27 mouse cellular contexts compared by ENCODE assay signal in the genomic region with DNA sequence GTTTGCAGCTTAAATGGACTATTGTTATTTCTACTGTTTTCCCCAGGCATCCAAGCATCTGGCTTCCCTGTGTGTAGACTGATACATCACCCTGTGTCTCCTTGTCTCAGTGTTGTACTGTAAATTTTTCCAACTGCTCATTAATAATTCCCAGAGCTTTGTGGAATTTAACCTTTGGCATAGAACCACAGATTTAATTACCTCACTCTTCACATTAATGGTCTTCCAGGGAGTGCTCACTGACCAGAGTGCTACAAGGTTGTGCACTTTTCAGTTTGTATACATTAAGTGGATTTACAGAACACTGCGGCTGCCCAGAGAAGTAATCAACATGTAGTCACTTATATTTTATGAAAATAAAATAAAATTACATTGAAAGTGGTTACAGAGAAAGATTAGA.
A peak's percentile ranks its signal among the peaks of the same experiment; 100 is the strongest.
DNase-seq lines count a peak whose midpoint lies in the region; ATAC-seq and TF ChIP-seq lines count a peak whose summit lies in the region.
"Had no signal": no experiment of that assay in that cellular context is flagged by ENCODE, and none has a peak within 500 bp of the region (broad histone marks: within the 10 kb centered on the region; RNA-seq: fewer than 3 reads in every experiment).

No protein-coding gene starts in this region.

- no peaks in the 10 kb centered on the region for H3K36me3 ChIP-seq in kidney, embryonic 15.5 days
- no peaks in the 10 kb centered on the region for H3K36me3 ChIP-seq in stomach, embryonic 14.5 days (ENCODE audit: control insufficient read depth, insufficient read depth, low read length)
- H3K36me3 ChIP-seq in stomach, postnatal 0 days (ENCODE audit: control insufficient read depth, insufficient read depth, low read length): no peaks in the 10 kb centered on the region
- H3K36me3 ChIP-seq: embryonic facial prominence, embryonic 12.5 days; heart, embryonic 10.5 days; heart, embryonic 15.5 days; liver, embryonic 12.5 days; midbrain, embryonic 10.5 days; midbrain, embryonic 15.5 days; neural tube, embryonic 15.5 days had no signal

- no peaks in the 10 kb centered on the region for H3K4me1 ChIP-seq in kidney, embryonic 15.5 days
- H3K4me1 ChIP-seq in stomach, embryonic 14.5 days (ENCODE audit: control insufficient read depth, insufficient read depth, low read length): no peaks in the 10 kb centered on the region
- no peaks in the 10 kb centered on the region for H3K4me1 ChIP-seq in stomach, postnatal 0 days (replicated peaks; ENCODE audit: control insufficient read depth, insufficient read depth)
- H3K4me1 ChIP-seq: embryonic facial prominence, embryonic 12.5 days; heart, embryonic 10.5 days; heart, embryonic 15.5 days; liver, embryonic 12.5 days; midbrain, embryonic 10.5 days; midbrain, embryonic 15.5 days; neural tube, embryonic 15.5 days had no signal

- TF ChIP-seq EP300 in stomach, postnatal 0 days (optimal IDR thresholded peaks at IDR 0.05): no peak

- no peak overlapping the region for H3K4me3 ChIP-seq in kidney, embryonic 15.5 days (replicated peaks)
- H3K4me3 ChIP-seq in stomach, embryonic 14.5 days (ENCODE audit: low read depth, low read length): no peak overlapping the region
- no peak overlapping the region for H3K4me3 ChIP-seq in stomach, postnatal 0 days (ENCODE audit: low read depth, low read length)
- H3K4me3 ChIP-seq: embryonic facial prominence, embryonic 12.5 days; heart, embryonic 10.5 days; heart, embryonic 15.5 days; liver, embryonic 12.5 days; midbrain, embryonic 10.5 days; midbrain, embryonic 15.5 days; neural tube, embryonic 15.5 days had no signal

- ATAC-seq in kidney, embryonic 15.5 days (replicated peaks; ENCODE audit: low FRiP score): peak; percentile 81
- ATAC-seq in stomach, embryonic 14.5 days (ENCODE audit: insufficient number of reproducible peaks, insufficient read depth, low FRiP score, low read depth): peak; percentile 58; the same call in 1 of the 2 replicates
- no peak for ATAC-seq in stomach, postnatal 0 days (ENCODE audit: low FRiP score, low TSS enrichment)
- ATAC-seq: forebrain, embryonic 14.5 days; hindbrain, embryonic 16.5 days; liver, embryonic 12.5 days; midbrain, embryonic 15.5 days had no signal

- no peak for TF ChIP-seq CTCF in stomach, postnatal 0 days (IDR thresholded peaks at IDR 0.05; ENCODE audit: low read depth)

- no peak overlapping the region for H3K27ac ChIP-seq in kidney, embryonic 15.5 days
- no peak overlapping the region for H3K27ac ChIP-seq in stomach, embryonic 14.5 days (ENCODE audit: low read length)
- no peak overlapping the region for H3K27ac ChIP-seq in stomach, postnatal 0 days (replicated peaks)
- H3K27ac ChIP-seq: embryonic facial prominence, embryonic 12.5 days; heart, embryonic 10.5 days; heart, embryonic 15.5 days; liver, embryonic 12.5 days; midbrain, embryonic 10.5 days; midbrain, embryonic 15.5 days; neural tube, embryonic 15.5 days had no signal

- no peak overlapping the region for H3K4me2 ChIP-seq in kidney, embryonic 15.5 days
- no peak overlapping the region for H3K4me2 ChIP-seq in stomach, embryonic 14.5 days (replicated peaks; ENCODE audit: low read depth, low read length)
- no peak overlapping the region for H3K4me2 ChIP-seq in stomach, postnatal 0 days (replicated peaks; ENCODE audit: low read depth)
- H3K4me2 ChIP-seq: embryonic facial prominence, embryonic 12.5 days; heart, embryonic 15.5 days; liver, embryonic 12.5 days; midbrain, embryonic 15.5 days; neural tube, embryonic 15.5 days had no signal

- no peak overlapping the region for H3K9ac ChIP-seq in kidney, embryonic 15.5 days
- H3K9ac ChIP-seq in stomach, embryonic 14.5 days (replicated peaks; ENCODE audit: low read depth, low read length): no peak overlapping the region
- H3K9ac ChIP-seq in stomach, postnatal 0 days (ENCODE audit: low read length): no peak overlapping the region
- H3K9ac ChIP-seq: embryonic facial prominence, embryonic 12.5 days; heart, embryonic 15.5 days; liver, embryonic 12.5 days; midbrain, embryonic 15.5 days; neural tube, embryonic 15.5 days had no signal

- H3K9me3 ChIP-seq in kidney, embryonic 15.5 days (replicated peaks): no peaks in the 10 kb centered on the region
- H3K9me3 ChIP-seq in stomach, embryonic 14.5 days (ENCODE audit: control insufficient read depth, low read depth, low read length): no peaks in the 10 kb centered on the region
- H3K9me3 ChIP-seq in stomach, postnatal 0 days (ENCODE audit: control insufficient read depth, low read length): no peaks in the 10 kb centered on the region
- H3K9me3 ChIP-seq: embryonic facial prominence, embryonic 12.5 days; heart, embryonic 10.5 days; heart, embryonic 15.5 days; liver, embryonic 12.5 days; midbrain, embryonic 10.5 days; midbrain, embryonic 15.5 days; neural tube, embryonic 15.5 days had no signal

- WGBS in kidney, embryonic 15.5 days: 53% methylated on average over 1 of the region's 1 CpGs
- 35% methylated on average over 1 of the region's 1 CpGs for WGBS in stomach, embryonic 14.5 days
- WGBS in stomach, postnatal 0 days: 43% methylated on average over 1 of the region's 1 CpGs

- peaks cover 4% of the 10 kb centered on the region; the same call in 1 of the 2 replicates for H3K27me3 ChIP-seq in kidney, embryonic 15.5 days
- no peaks in the 10 kb centered on the region for H3K27me3 ChIP-seq in stomach, embryonic 14.5 days (ENCODE audit: control insufficient read depth, insufficient read depth, low read length)
- no peaks in the 10 kb centered on the region for H3K27me3 ChIP-seq in stomach, postnatal 0 days (ENCODE audit: control insufficient read depth, insufficient read depth, low read length)
- H3K27me3 ChIP-seq: CH12.LX; embryonic facial prominence, embryonic 12.5 days; heart, embryonic 15.5 days; liver, embryonic 12.5 days; midbrain, embryonic 15.5 days; neural tube, embryonic 15.5 days had no signal

- peak; percentile 5 for DNase-seq in embryo, embryonic 10.5 days (ENCODE audit: low spot score)
- no peak for DNase-seq in embryo, embryonic 9.5 days (ENCODE audit: extremely low spot score)
- DNase-seq in kidney, postnatal 4 days: no peak
- no peak for DNase-seq in stomach, postnatal 0 days (ENCODE audit: low spot score)
- peak; percentile 36 for DNase-seq in retina, postnatal 1 day
- no peak for DNase-seq in thymus, postnatal 25 days
- DNase-seq: adrenal gland, adult 8-10 months; cerebellum, adult 9-11 months; gastrocnemius, postnatal 25 days; heart, adult 11 months; layer of hippocampus, postnatal 36 days; lung, adult 18-20 months; lung, postnatal 10 days; right cerebral cortex, adult 18-20 months; thymus, postnatal 14 days had no signal

Comparison
In these comparisons a context has a peak if more than half of its experiments do, and no peak if none do; other contexts are left out.
1. DNase-seq: peak in embryo, embryonic 10.5 days (single experiment) and retina, postnatal 1 day (single experiment); none in embryo, embryonic 9.5 days (single experiment), kidney, postnatal 4 days (0 of 2), stomach, postnatal 0 days (single experiment) and thymus, postnatal 25 days (single experiment).